Mouse (Mus musculus) bone marrow, adult 2 months (tissue): ENCODE measurements around the gene Nt5c. TPM values are rescaled to one million over a fixed set of nuclear protein-coding genes. Genes with fewer than 3 reads are reported as not detected.
"Not testable (repeated sequence)": the region's sequence is repeated elsewhere in the genome, so short reads cannot be mapped to it uniquely, and the experiment has no call there.

Experiments used
- H3K27ac ChIP-seq: fragments of 200-500 bp; 2 replicates; pipeline ENCODE4 v1.5.1; 2012; ENCODE audit warnings: low read depth, mild to moderate bottlenecking, control low read depth, inconsistent platforms, low read length; ENCODE audit not compliant: control insufficient read depth, poor library complexity, insufficient read depth
- H3K4me1 ChIP-seq: fragments of 200-500 bp; 2 replicates; pipeline ENCODE4 v1.6.1; 2011; ENCODE audit warnings: low read length; ENCODE audit not compliant: control insufficient read depth, insufficient read depth
- H3K4me3 ChIP-seq: fragments of 200-500 bp; replicated peaks from 2 replicates; pipeline ENCODE3; 2011; ENCODE audit warnings: mild to moderate bottlenecking, low read depth, low read length, control low read depth; ENCODE audit not compliant: control insufficient read depth
- CTCF ChIP-seq: fragments of 200-500 bp; IDR thresholded peaks from 2 replicates; pipeline ENCODE4 v1.5.1; 2011; ENCODE audit warnings: low read length, control low read depth; ENCODE audit not compliant: control insufficient read depth, insufficient read depth
- POLR2A ChIP-seq: fragments of 200-500 bp; IDR thresholded peaks from 2 replicates; pipeline ENCODE4 v1.6.1; 2011; ENCODE audit warnings: low read depth, mild to moderate bottlenecking, control low read depth, low read length, borderline replicate concordance; ENCODE audit not compliant: control insufficient read depth
- WGBS: fragments of 180-500 bp; shearing (Covaris S2); methylation state at CpG from one replicate; pipeline ENCODE4 v1.1.7; 2018; 5-methylcytosine and 5-hydroxymethylcytosine counted together
- polyA plus RNA-seq: library from polyadenylated mRNA; stranded (reverse); fragments of >200 nt; gene quantifications from 2 replicates; pipeline ENCODE4 v1.2.4, GENCODE M21; 2011; ENCODE audit warnings: low replicate concordance; ENCODE audit not compliant: missing spikeins, insufficient read depth, insufficient read length

The Nt5c gene
- polyA plus RNA-seq, 1 experiment: 56.4 TPM

DNA sequence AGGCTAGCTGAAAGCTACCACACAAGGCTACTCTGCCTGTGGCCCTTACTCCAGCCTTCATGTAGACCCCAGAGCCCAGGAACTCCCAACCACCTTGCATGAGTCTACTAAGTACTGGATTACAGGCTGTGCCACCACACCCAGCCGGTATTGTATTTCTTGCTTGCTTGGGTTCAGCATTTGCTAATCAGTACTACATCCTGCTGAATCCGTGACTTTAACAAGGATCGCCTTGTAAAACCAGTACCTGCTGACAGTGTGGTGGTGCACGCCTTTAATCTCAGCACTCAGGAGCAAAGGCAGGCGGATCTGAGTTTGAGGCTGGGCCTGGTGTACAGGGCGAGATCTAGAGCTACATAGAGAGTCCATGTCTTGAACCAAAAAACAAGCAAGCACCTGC lies 11.0 kb upstream of the Nt5c start:
- TF ChIP-seq CTCF: no peak
- no peak for TF ChIP-seq POLR2A
- 92% methylated on average over 6 of the region's 6 CpGs for WGBS
- H3K4me1 ChIP-seq: no peaks in the 10 kb centered on the region

DNA sequence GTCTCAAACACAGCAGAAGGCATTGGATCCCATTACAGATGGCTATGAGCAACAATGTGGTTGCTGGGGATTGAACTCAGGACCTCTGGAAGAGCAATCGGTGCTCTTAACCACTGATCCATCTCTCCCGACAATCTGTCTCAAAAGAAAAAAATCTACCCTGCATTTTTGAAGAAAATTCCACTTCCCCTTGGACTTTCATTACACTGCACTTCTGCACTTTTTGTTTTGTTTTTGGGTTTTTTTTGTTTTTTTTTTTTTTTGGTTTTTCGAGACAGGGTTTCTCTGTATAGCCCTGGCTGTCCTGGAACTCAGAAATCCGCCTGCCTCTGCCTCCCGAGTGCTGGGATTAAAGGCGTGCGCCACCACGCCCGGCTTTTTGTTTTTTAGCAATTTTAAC lies 4.9 kb upstream of the Nt5c start:
- not testable (repeated sequence) for H3K4me1 ChIP-seq, H3K4me3 ChIP-seq, H3K27ac ChIP-seq
- 80% methylated on average over 9 of the region's 9 CpGs for WGBS

More for the DNA sequence above, 11.0 kb upstream of the Nt5c start:
- no peak overlapping the region for H3K4me3 ChIP-seq
- H3K27ac ChIP-seq: no peak overlapping the region

DNA sequence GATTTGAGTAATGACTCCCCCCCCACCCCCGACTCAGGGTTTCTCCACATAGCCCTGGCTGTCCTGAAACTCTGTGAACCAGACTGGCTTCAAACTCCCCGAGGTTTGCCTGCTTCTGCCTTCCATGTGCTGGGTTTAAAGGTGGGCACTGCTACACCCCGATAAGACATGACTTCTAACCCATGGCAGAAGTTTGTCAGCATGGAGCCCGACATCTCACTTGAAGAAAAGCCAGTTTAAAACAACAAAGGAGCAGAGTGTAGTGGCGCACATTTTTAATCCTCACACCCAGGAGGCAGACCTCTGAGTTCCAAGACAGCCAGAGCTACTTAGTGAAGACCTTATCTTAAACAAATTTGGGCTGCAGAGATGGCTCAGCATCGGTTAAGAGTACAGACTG lies 725 bp upstream of the Nt5c start:
- WGBS: 28% methylated on average over 6 of the region's 6 CpGs
- TF ChIP-seq CTCF: no peak
- TF ChIP-seq POLR2A: no peak
- Histone ChIP-seq H3K4me3 (peak overlapping the region; percentile 91), H3K4me1 (no peaks in the 10 kb centered on the region), H3K27ac (no peak overlapping the region)

DNA sequence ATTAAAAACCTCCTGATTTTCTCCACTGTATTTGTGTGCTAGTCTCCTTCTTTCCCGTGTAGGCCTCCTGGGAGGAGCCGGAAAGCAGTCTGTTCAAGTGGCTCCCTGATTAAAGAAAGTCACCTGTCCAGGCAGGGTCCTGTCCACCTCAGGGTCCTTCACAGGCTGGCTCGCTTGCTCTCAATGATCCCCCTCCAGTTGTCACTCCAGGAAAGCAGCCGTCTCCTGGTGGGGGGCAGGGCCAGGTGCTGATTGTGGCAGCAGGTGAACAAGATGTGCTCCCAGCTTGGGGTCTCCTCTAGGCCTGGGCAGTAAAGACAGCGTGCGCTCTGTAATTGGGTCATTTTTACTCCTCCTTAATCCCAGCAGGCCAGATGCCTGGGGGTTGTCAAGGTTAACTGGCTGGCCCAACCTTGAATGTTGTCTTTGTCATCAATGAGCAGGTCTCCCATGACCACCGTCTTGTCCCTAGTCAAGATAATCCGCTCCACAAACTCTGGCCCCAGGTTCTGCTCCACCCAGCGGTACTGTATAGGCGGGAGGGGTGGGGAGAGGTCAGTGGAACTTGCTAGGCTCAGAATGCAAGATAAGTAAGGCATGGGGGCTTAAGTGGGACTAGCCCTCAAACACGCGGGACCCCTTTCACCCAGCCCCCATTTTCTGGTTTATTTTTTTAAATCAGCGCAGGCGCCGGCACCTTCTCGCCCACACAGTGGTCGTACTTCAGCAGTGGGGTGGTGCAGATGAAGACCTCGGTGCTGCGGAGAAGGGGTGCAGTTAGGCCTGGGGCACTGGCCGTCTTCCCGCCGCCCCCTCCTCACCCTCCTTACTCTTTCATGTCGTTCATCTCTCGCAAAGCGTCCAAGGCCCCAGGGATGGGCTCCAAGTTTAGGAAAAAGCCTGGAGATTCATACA lies 964 bp downstream of the Nt5c start:
- 45% methylated on average over 25 of the region's 25 CpGs for WGBS
- Histone ChIP-seq H3K4me1 (no peaks in the 10 kb centered on the region), H3K27ac (peak overlapping the region; percentile 74; the same call in 1 of the 2 replicates), H3K4me3 (peak overlapping the region; percentile 91)
- TF ChIP-seq CTCF: no peak
- TF ChIP-seq POLR2A: no peak

DNA sequence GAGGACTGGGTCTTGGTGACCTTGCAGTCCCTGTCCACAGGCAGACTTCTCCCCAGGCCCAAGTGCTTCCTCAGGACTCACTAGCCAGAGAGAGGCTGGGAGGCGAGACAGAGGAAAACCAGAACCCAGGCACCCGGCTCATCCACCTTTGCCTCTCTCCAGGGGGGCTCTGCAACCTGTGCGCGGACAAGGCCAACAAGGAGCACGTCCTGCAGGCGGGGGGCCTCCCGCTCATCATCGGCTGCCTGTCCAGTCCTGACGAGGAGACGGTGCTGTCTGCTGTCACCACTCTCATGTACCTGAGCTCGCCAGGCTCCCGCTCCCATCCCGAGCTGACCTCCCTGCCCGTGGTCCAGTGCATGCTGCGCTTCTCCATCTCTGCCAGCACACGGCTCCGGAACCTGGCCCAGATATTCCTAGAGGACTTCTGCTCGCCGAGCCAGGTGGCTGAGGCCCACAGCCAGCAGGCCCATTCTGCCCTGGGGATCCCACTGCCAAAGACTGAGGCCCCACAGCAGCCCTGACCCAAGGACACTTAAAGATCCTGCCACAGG lies 3.0 kb downstream of the Nt5c start:
- no peak for TF ChIP-seq CTCF
- no peak for TF ChIP-seq POLR2A
- Histone ChIP-seq H3K4me3 (no peak overlapping the region), H3K4me1 (no peaks in the 10 kb centered on the region), H3K27ac (no peak overlapping the region)
- WGBS: 93% methylated on average over 19 of the region's 19 CpGs

DNA sequence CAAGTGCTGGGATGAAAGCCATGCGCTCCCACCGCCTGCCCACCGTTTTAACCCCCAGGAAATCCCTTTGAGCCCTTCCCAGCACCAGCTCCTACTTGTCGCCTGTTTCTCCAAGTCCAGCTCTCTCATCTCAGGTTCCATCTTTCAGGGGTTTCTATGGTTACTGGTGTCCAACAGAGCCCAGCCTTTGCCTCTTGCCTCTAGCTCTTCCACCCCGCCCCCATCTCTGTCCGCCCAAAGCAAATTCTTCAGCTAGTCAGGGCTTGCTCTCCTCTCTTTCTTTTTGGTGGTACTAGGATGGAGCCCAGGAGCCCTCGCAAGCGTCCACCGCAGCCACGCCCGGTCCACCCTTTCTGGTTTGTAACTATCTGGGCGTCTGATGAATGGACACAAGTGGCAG lies 6.5 kb downstream of the Nt5c start:
- no peak overlapping the region for H3K27ac ChIP-seq
- H3K4me1 ChIP-seq: no peaks in the 10 kb centered on the region
- H3K4me3 ChIP-seq: no peak overlapping the region
- TF ChIP-seq POLR2A (no peak), CTCF (no peak)
- WGBS: 92% methylated on average over 12 of the region's 12 CpGs

DNA sequence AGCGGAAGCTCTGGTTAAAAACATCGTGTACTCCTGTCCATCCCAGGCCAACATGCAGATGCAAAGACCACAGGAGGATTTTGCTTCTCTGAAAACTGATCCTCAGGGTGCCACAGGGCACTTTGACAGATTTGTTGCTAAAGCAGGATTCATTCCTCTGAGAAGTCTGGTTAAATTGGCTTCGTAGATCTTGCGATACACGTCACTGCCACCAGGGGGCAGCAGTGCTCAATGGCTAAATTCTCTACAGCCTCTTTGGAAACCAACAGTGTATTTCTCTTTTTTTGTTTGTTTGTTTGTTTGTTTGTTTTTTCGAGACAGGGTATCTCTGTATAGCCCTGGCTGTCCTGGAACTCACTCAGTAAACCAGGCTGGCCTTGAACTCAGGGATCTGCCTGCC lies 7.9 kb downstream of the Nt5c start:
- peak; percentile 88 for TF ChIP-seq CTCF
- TF ChIP-seq POLR2A: no peak
- no peak overlapping the region for H3K4me3 ChIP-seq
- 25% methylated on average over 6 of the region's 6 CpGs for WGBS

DNA sequence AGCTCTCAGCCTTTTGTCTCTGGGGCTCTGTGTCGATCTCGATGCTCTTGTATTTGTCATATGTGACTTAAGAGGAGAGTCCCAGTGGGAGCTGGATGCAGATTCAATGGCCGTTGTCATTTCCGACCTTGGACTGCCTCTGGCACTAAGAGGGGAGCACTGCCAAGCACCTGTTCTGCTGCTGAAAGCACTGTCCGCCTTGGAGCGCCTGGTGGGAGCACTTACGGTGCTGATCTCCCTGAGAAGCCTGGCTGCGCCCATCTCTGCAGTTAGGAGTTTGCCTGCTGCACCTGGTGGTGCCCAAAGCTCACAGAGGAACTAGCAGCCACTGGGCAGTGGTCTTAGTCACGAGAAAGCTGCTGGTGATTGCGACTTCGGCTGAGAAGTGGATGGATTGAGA lies 8.4 kb downstream of the Nt5c start:
- peaks cover 3% of the 10 kb centered on the region; the same call in 1 of the 2 replicates for H3K4me1 ChIP-seq
- WGBS: 70% methylated on average over 11 of the region's 11 CpGs
- TF ChIP-seq POLR2A (no peak), CTCF (no peak)
- H3K4me3 ChIP-seq: no peak overlapping the region
- H3K27ac ChIP-seq: no peak overlapping the region

More for the DNA sequence above, 7.9 kb downstream of the Nt5c start:
- Histone ChIP-seq H3K4me1 (peaks cover 1% of the 10 kb centered on the region; the same call in 1 of the 2 replicates), H3K27ac (no peak overlapping the region)
